Mouse (Mus musculus) forebrain, embryonic 16.5 days (tissue): ENCODE measurements around the gene Grk2. TPM values are rescaled to one million over a fixed set of nuclear protein-coding genes. Genes with fewer than 3 reads are reported as not detected.
"Not testable (repeated sequence)": the region's sequence is repeated elsewhere in the genome, so short reads cannot be mapped to it uniquely, and the experiment has no call there.

Source experiments
- ATAC-seq: fragments of 200-750 bp; cut with Nextera tagmentation; 2 replicates; pipeline ENCODE4 v1.8.0; 2017; ENCODE audit warnings: mild to moderate bottlenecking, moderate library complexity
- H3K27ac ChIP-seq: fragments of 300-500 bp; sonication (generic); 2 replicates; pipeline ENCODE4 v1.5.1; 2014; ENCODE audit warnings: low read length, control low read depth
- H3K27me3 ChIP-seq: fragments of 300-500 bp; sonication (generic); replicated peaks from 2 replicates; pipeline ENCODE4 v1.6.1; 2014; ENCODE audit warnings: low read length; ENCODE audit not compliant: control insufficient read depth, insufficient read depth
- H3K36me3 ChIP-seq: fragments of 300-500 bp; sonication (generic); 2 replicates; pipeline ENCODE4 v1.6.1; 2014; ENCODE audit not compliant: control insufficient read depth, insufficient read depth
- H3K4me1 ChIP-seq: fragments of 300-500 bp; sonication (generic); replicated peaks from 2 replicates; pipeline ENCODE4 v1.6.1; 2014; ENCODE audit warnings: low read length; ENCODE audit not compliant: control insufficient read depth, insufficient read depth
- H3K4me2 ChIP-seq: fragments of 300-500 bp; sonication (generic); 2 replicates; pipeline ENCODE4 v1.6.1; 2014; ENCODE audit warnings: mild to moderate bottlenecking, low read length, control low read depth
- H3K4me3 ChIP-seq: fragments of 300-500 bp; sonication (generic); replicated peaks from 2 replicates; pipeline ENCODE4 v1.5.1; 2014; ENCODE audit warnings: mild to moderate bottlenecking, low read length, control low read depth
- H3K9ac ChIP-seq: fragments of 300-500 bp; sonication (generic); replicated peaks from 2 replicates; pipeline ENCODE4 v1.6.1; 2014; ENCODE audit warnings: low read depth, low read length, control low read depth
- H3K9me3 ChIP-seq: fragments of 300-500 bp; sonication (generic); 2 replicates; pipeline ENCODE4 v1.6.1; 2016; ENCODE audit warnings: low read length; ENCODE audit not compliant: control insufficient read depth
- WGBS: fragments of 180-500 bp; shearing (Covaris S2); extraction: QIAGEN DNeasy Blood & Tissue Kit; methylation state at CpG from one replicate; pipeline ENCODE4 v1.1.7; 2014; 5-methylcytosine and 5-hydroxymethylcytosine counted together
- polyA plus RNA-seq: library from polyadenylated mRNA; unstranded; fragments of >200 nt; fragmentation: Nextera tagmentation; extraction: Ambion mirVana; gene quantifications from 2 replicates; pipeline ENCODE4 v1.2.1, GENCODE M21; 2015

The Grk2 gene
- polyA plus RNA-seq, 1 experiment from 2014 or later: 28.1 TPM

DNA sequence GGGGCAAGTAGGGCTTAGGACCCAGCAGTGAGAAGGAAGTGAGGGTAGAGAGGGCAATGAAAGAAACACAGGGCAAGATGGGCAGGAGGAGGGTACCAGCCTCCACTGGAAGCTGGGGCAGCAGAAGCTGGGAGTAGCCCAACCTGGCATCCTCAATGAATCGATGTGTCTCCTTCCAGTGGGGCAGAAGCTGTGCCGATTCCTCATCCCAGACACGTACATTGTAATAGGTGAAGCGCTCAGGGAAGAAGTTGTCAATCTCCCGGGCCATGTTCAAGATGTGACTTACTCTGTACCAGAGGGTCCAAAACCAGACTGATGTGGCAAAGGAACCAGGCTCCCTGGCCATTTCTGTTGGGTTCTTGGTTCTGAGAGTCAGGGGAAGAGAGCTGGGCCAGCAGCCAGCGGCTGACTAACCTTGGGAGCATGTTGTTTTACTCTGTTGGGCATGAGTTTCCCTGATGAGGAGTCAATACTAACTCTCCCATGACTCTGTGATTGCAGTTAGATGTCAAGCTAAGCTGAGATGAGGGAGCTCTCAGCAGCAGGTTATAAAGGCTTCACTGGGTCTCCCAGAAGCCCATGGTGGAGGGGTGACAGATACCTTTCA lies 41.7 kb downstream of the Grk2 start:
- no peak overlapping the region for H3K4me2 ChIP-seq
- H3K9ac ChIP-seq: no peak overlapping the region
- no peaks in the 10 kb centered on the region for H3K9me3 ChIP-seq
- H3K27ac ChIP-seq: no peak overlapping the region
- H3K4me3 ChIP-seq: no peak overlapping the region
- WGBS: 95% methylated on average over 6 of the region's 6 CpGs
- 0 out of 2 replicates have a peak, but pooled peaks cover 5% of the 10 kb centered on the region for H3K27me3 ChIP-seq
- no peak for ATAC-seq
- no peaks in the 10 kb centered on the region for H3K36me3 ChIP-seq
- 0 out of 2 replicates have a peak, but pooled peaks cover 5% of the 10 kb centered on the region for H3K4me1 ChIP-seq

DNA sequence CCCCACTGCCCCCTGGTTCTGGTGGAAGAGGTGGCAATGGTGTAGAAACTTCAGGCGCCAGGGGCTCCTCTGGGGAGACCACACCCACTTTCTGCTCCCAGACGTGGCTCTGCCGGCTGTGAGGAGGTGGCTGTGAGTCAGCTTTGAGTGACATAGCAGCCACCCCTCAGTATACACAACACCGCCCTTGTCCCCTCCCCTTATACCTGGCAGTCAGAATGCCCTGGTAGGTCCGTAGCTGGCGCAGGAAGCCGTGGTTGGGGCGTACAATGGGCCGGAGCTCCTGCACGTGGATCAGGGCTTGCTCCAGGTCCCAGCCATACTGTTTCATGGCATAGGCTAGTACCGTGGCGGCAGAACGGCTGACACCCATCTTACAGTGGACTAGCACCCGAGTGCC lies 42.3 kb downstream of the Grk2 start:
- Histone ChIP-seq H3K4me3 (no peak overlapping the region), H3K4me2 (no peak overlapping the region), H3K27ac (no peak overlapping the region), H3K9ac (no peak overlapping the region), H3K9me3 (no peaks in the 10 kb centered on the region), H3K36me3 (no peaks in the 10 kb centered on the region), H3K27me3 (0 out of 2 replicates have a peak, but pooled peaks cover 5% of the 10 kb centered on the region), H3K4me1 (no peaks in the 10 kb centered on the region)
- 69% methylated on average over 14 of the region's 14 CpGs for WGBS
- ATAC-seq: no peak

DNA sequence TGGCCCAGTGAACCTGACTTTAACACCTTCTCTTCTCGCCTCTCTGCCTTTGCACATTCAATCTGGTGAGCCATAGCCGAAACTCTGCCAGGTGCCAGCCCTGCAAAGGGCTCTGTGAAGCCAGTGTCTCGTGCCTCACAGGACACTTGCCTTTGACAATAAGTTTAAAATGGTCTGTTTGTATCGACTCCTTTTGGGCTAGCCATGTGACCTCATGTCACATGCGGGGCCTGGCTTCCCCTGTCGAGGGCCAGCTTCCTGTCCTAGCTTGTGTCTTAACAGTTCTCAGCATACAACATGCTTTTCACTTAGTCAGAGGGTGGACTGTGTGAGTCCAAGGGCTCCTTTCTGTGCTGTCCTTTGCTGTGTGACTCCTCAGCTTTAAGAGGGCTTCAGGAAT lies 43.3 kb downstream of the Grk2 start:
- no peak for ATAC-seq
- H3K9ac ChIP-seq: no peak overlapping the region
- WGBS: 72% methylated on average over 6 of the region's 6 CpGs

DNA sequence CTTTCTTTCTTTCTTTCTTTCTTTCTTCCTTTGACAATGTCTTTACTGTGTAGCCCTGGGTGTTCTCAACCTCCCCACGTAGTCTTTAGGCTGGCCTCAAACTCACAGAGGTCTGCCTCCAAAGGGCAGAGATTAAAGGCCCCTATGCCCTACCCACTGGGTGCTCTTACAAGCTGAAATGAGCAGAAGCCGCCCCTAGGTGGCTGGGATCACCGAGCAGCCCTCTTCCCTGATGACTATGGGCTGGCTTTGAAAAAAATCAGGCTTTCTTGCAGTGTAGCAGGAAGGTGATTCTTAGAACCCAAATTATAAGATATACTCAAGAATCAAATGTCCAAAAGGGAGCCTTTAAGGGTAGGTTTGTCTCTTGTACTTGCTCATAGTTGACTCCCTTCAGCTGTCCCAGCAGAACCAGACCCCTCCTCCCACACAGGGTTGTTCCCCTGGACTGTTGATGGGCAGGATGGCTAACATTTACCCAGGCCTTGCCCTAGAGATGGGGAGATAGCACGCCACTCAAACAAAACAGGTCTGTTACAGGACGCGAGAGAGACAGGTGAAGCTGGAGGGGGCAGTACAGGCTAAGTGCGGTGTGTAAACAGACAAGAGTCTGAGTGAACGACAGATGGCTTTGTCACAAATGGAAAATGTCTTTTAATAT lies 44.9 kb downstream of the Grk2 start:
- WGBS: 51% methylated on average over 8 of the region's 8 CpGs
- no peaks in the 10 kb centered on the region for H3K36me3 ChIP-seq
- peaks cover 9% of the 10 kb centered on the region for H3K4me1 ChIP-seq
- H3K27me3 ChIP-seq: no peaks in the 10 kb centered on the region
- H3K4me3 ChIP-seq: no peak overlapping the region
- no peak overlapping the region for H3K4me2 ChIP-seq
- H3K9me3 ChIP-seq: no peaks in the 10 kb centered on the region
- no peak overlapping the region for H3K9ac ChIP-seq
- no peak overlapping the region for H3K27ac ChIP-seq
- ATAC-seq: no peak

More for the DNA sequence above, 43.3 kb downstream of the Grk2 start:
- Histone ChIP-seq H3K27ac (no peak overlapping the region), H3K36me3 (no peaks in the 10 kb centered on the region), H3K4me3 (no peak overlapping the region), H3K27me3 (0 out of 2 replicates have a peak, but pooled peaks cover 3% of the 10 kb centered on the region), H3K4me2 (no peak overlapping the region), H3K4me1 (peaks cover 3% of the 10 kb centered on the region), H3K9me3 (no peaks in the 10 kb centered on the region)

DNA sequence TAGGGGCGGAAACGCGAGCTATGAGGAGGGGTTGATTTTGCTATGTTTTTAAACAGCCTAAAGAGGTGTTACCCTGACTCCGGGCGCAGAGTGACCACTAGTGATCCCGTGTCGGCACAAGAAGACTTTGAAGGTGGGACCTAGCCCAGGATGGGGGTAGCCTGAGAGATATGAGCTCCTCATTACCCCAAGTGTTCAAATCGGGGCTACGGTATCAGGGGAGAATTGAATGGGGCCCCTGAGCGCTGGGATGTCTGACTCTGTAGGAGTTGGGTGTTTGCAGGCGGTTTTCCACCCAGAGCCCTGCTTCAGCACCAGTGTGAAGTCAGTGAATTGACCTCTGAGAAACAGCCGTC lies 48.1 kb downstream of the Grk2 start:
- Histone ChIP-seq H3K9ac (peak overlapping the region; percentile 59), H3K9me3 (no peaks in the 10 kb centered on the region), H3K36me3 (no peaks in the 10 kb centered on the region), H3K4me2 (peak overlapping the region; percentile 92), H3K4me1 (peaks cover 9% of the 10 kb centered on the region), H3K4me3 (peak overlapping the region; percentile 54), H3K27me3 (no peaks in the 10 kb centered on the region), H3K27ac (no peak overlapping the region)
- ATAC-seq: no peak
- 20% methylated on average over 12 of the region's 12 CpGs for WGBS

DNA sequence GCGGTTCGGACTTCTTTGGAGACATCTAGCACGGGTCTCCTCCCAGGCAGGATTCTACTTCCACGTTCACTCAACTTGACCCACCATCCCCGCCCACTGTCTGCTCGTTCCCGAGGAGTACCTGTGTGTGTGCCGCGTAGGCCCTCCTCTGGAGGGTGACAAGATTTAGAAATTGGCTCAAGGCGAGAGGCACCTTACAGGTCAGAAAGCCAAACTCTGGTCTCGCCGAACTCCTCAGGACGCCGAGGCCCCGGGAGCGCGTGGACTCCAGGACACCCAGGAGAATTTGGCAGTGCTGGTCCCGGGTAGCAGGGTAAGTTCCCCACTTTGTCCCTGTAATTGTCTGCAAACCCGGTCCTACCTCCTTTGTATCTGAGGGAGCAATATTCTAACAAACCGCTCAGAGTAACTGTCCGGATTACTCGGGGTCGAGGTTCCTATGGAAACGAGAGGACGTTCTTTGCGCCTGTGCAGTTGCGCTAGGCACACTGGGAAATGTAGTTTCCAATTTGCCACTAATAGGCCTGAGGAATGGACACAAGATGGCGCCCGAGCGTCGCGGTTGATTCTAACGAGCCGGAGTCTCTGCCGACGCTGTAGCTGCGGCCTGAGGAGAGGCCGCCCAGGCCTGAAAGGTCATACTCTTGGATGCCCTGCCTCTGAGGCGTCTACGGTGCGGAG lies 48.7 kb downstream of the Grk2 start:
- Histone ChIP-seq H3K27me3 (no peaks in the 10 kb centered on the region), H3K27ac (no peak overlapping the region), H3K4me3 (peak overlapping the region; percentile 54), H3K9ac (peak overlapping the region; percentile 59), H3K4me1 (peaks cover 9% of the 10 kb centered on the region), H3K9me3 (no peaks in the 10 kb centered on the region), H3K36me3 (no peaks in the 10 kb centered on the region), H3K4me2 (peak overlapping the region; percentile 92)
- ATAC-seq: peak; percentile 94
- WGBS: under 1% methylated on average over 41 of the region's 41 CpGs

DNA sequence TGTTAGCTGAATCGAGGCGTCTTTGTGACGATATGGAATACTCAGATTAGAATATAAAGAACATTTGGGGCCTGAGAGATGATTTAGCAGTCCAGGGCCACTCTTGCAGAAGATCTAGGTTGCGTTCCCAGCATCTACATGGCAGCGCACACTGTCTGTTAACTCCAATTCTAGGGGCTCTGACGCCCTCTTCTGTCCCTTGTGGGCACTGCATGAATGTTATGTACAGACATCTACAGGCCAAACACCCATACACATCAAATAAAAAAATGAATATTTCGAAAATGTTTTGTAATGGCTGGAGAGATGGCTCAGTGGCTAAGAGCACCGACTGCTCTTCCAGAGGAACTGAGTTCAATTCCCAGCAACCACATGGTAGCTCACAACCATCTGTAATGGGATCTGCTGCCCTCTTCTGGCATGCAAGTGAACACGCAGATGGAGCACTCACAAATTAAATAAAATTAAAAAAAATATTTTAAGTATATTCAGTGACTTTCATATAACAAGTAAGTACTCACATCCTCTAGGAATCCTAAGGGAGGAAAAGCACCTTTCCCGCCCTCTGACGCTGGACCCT lies 50.3 kb downstream of the Grk2 start:
- WGBS: 76% methylated on average over 11 of the region's 11 CpGs
- ATAC-seq: no peak

DNA sequence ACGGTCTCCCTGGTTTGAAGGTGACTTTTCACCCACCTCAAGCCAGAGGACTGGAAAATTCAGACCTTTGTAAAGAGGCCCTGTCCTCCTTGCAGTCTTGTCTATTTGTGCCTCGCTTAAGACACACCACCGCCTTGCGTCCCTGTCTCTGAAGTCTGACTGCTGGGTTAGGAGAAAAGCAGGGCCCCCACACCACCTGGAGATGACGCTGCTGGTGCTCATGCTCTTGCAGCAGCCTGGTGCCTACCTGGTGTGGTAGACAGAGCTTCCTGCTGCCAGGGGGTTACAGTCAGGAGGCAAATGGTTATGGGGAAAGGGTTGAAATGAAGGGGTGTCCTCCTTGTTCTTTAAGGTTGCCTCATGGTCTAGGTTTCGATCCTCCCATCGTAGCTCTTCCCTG lies 51.8 kb downstream of the Grk2 start:
- 88% methylated on average over 7 of the region's 7 CpGs for WGBS

More for the DNA sequence above, 50.3 kb downstream of the Grk2 start:
- Histone ChIP-seq H3K27me3 (no peaks in the 10 kb centered on the region), H3K4me3 (no peak overlapping the region), H3K27ac (no peak overlapping the region), H3K9me3 (no peaks in the 10 kb centered on the region), H3K4me1 (peaks cover 9% of the 10 kb centered on the region), H3K4me2 (no peak overlapping the region), H3K9ac (no peak overlapping the region), H3K36me3 (no peaks in the 10 kb centered on the region)

DNA sequence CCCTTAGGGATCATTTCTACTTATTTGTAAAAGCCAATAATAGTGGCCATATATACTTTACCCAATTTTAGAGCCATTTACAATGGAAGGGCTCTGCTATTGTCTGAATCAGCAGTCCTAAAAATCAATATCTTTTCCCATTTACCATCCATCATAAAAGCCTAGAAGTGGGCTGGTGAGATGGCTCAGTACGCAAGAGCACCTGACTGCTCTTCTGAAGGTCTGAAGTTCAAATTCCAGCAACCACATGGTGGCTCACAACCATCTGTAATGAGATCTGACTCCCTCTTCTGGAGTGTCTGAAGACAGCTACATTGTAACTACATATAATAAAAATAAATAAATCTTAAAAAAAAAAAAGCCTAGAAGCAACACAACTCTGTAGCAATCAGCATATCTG lies 57.3 kb downstream of the Grk2 start:
- H3K9ac ChIP-seq, H3K27me3 ChIP-seq, H3K4me1 ChIP-seq, H3K36me3 ChIP-seq, H3K4me3 ChIP-seq, H3K4me2 ChIP-seq, ATAC-seq, H3K27ac ChIP-seq, H3K9me3 ChIP-seq: not testable (repeated sequence)
- WGBS: 70% methylated on average over 1 of the region's 1 CpGs

More for the DNA sequence above, 51.8 kb downstream of the Grk2 start:
- H3K27me3 ChIP-seq: no peaks in the 10 kb centered on the region
- H3K36me3 ChIP-seq: no peaks in the 10 kb centered on the region
- H3K9ac ChIP-seq: no peak overlapping the region
- H3K4me3 ChIP-seq: no peak overlapping the region
- no peak overlapping the region for H3K4me2 ChIP-seq
- H3K9me3 ChIP-seq: no peaks in the 10 kb centered on the region
- ATAC-seq: no peak
- H3K4me1 ChIP-seq: peaks cover 9% of the 10 kb centered on the region
- H3K27ac ChIP-seq: no peak overlapping the region
